Mouse (Mus musculus) stomach, embryonic 15.5 days (tissue): ENCODE data around the gene Gsg1. TPM values are rescaled to one million over a fixed set of nuclear protein-coding genes. Genes with fewer than 3 reads are reported as not detected.

ENCODE experiments used
- polyA plus RNA-seq: library from polyadenylated mRNA; unstranded; fragments of >200 nt; fragmentation: Nextera tagmentation; extraction: Ambion mirVana; gene quantifications from 2 replicates; pipeline ENCODE4 v1.2.1, GENCODE M21; 2015

The Gsg1 gene
- polyA plus RNA-seq, 1 experiment from 2014 or later = 0.72 TPM

Other genes with a start within 250 kb of the Gsg1 start
- gene Ddx47, start 242.7 kb downstream of the Gsg1 start, polyA plus RNA-seq = 98.2 and 99.2 TPM in 2 replicates
- gene Gprc5a, start 188.7 kb downstream of the Gsg1 start, polyA plus RNA-seq = 12.2 and 13.9 TPM in 2 replicates
- not detected in 2 replicates for gene Gprc5d, start 136.1 kb downstream of the Gsg1 start, polyA plus RNA-seq
- 29.7 and 34.3 TPM in 2 replicates for gene Fam234b, start 56.4 kb downstream of the Gsg1 start, polyA plus RNA-seq
- 27.6 and 32.2 TPM in 2 replicates for gene Hebp1, start 56.3 kb downstream of the Gsg1 start, polyA plus RNA-seq
- gene Pbp2, start 56.1 kb upstream of the Gsg1 start, polyA plus RNA-seq = 1.0 and 4.0 TPM in 2 replicates
- gene Emp1, start 108.2 kb upstream of the Gsg1 start, polyA plus RNA-seq = 77.5 and 112 TPM in 2 replicates